ENCODE assay signal across 8 mouse cellular contexts in genomic region chr7:80198863-80199262, GRCm38 (mm10). TPM values are rescaled to one million over a fixed set of nuclear protein-coding genes. Genes with fewer than 3 reads are reported as not detected.
DNase-seq lines count a peak whose midpoint lies in the region; ATAC-seq and TF ChIP-seq lines count a peak whose summit lies in the region.

No protein-coding gene starts in this region.

- peak overlapping the region; percentile 97 for H3K4me3 ChIP-seq in thymus, adult 2 months (ENCODE audit: control insufficient read depth, insufficient read depth, low read length)
- H3K4me3 ChIP-seq in intestine, embryonic 16.5 days (ENCODE audit: low read length), result peak overlapping the region; percentile 85
- peak overlapping the region; percentile 66 for H3K4me3 ChIP-seq in neural tube, embryonic 12.5 days

- under 1% methylated on average over 11 of the region's 11 CpGs for WGBS in thymus, adult 2 months
- WGBS in intestine, embryonic 16.5 days, result 1% methylated on average over 11 of the region's 11 CpGs
- WGBS in neural tube, embryonic 12.5 days, result 3% methylated on average over 11 of the region's 11 CpGs

- no peaks in the 10 kb centered on the region for H3K9me3 ChIP-seq in intestine, embryonic 16.5 days (ENCODE audit: control insufficient read depth, low read length)
- no peaks in the 10 kb centered on the region for H3K9me3 ChIP-seq in neural tube, embryonic 12.5 days

- no peak for TF ChIP-seq POLR2A in thymus, adult 2 months (IDR thresholded peaks at IDR 0.05; ENCODE audit: control insufficient read depth, extremely low read depth, insufficient read depth, low read length, poor library complexity)

- H3K9ac ChIP-seq in intestine, embryonic 16.5 days (ENCODE audit: low read depth, low read length), result peak overlapping the region; percentile 86
- peak overlapping the region; percentile 79 for H3K9ac ChIP-seq in neural tube, embryonic 12.5 days

- DNase-seq in heart, adult 11 months, result peak; percentile 92
- no peak for DNase-seq in heart, postnatal 10 days
- no peak for DNase-seq in thymus, adult 2 months
- no peak for DNase-seq in thymus, postnatal 25 days
- no peak for DNase-seq in thymus, postnatal 10 days (ENCODE audit: low spot score in 2 of 2)
- DNase-seq in thymus, postnatal 36 days, result no peak

- TF ChIP-seq CTCF in thymus, adult 2 months (IDR thresholded peaks at IDR 0.05; ENCODE audit: borderline replicate concordance, control insufficient read depth, extremely low read depth, insufficient read depth, low read length, poor library complexity), result no peak

- no peaks in the 10 kb centered on the region for H3K27me3 ChIP-seq in thymus, adult 2 months (ENCODE audit: control insufficient read depth, insufficient read depth, low read length)
- no peaks in the 10 kb centered on the region for H3K27me3 ChIP-seq in intestine, embryonic 16.5 days (replicated peaks; ENCODE audit: control insufficient read depth, insufficient read depth, low read length)
- H3K27me3 ChIP-seq in neural tube, embryonic 12.5 days (replicated peaks), result no peaks in the 10 kb centered on the region

- peaks cover 58% of the 10 kb centered on the region for H3K4me1 ChIP-seq in thymus, adult 2 months (replicated peaks; ENCODE audit: control insufficient read depth, insufficient read depth, low read length)
- peaks cover 48% of the 10 kb centered on the region for H3K4me1 ChIP-seq in intestine, embryonic 16.5 days (ENCODE audit: control insufficient read depth, insufficient read depth, low read length)
- H3K4me1 ChIP-seq in neural tube, embryonic 12.5 days, result peaks cover 67% of the 10 kb centered on the region

- H3K4me2 ChIP-seq in intestine, embryonic 16.5 days (ENCODE audit: low read depth, low read length), result peak overlapping the region; percentile 69
- H3K4me2 ChIP-seq in neural tube, embryonic 12.5 days (replicated peaks), result peak overlapping the region; percentile 77

- H3K27ac ChIP-seq in thymus, adult 2 months (ENCODE audit: control insufficient read depth, insufficient read depth, low read length), result no peak overlapping the region; the same call in none of the 2 replicates
- H3K27ac ChIP-seq in intestine, embryonic 16.5 days (ENCODE audit: low read length), result peak overlapping the region; percentile 96
- peak overlapping the region; percentile 94 for H3K27ac ChIP-seq in neural tube, embryonic 12.5 days

- intact Hi-C loops in heart, postnatal 10 days (cut with DNase I), result no loop called here

- peak; percentile 17; the same call in 1 of the 2 replicates for ATAC-seq in intestine, embryonic 16.5 days
- ATAC-seq in neural tube, embryonic 12.5 days (ENCODE audit: low FRiP score, low read depth), result peak; percentile 18; the same call in 1 of the 2 replicates

- H3K36me3 ChIP-seq in thymus, adult 2 months (ENCODE audit: control insufficient read depth, insufficient read depth, low read length), result no peaks in the 10 kb centered on the region
- H3K36me3 ChIP-seq in intestine, embryonic 16.5 days (ENCODE audit: control insufficient read depth, insufficient read depth, low read length), result no peaks in the 10 kb centered on the region
- peaks cover 3% of the 10 kb centered on the region; the same call in 1 of the 2 replicates for H3K36me3 ChIP-seq in neural tube, embryonic 12.5 days

RNA-seq across cellular contexts. Expression of gene Sema4b, which starts 12.2 kb away (rescaled TPM):
- 10 to 100 TPM; 14.7 to 16.6 TPM for total RNA-seq in heart, postnatal 10 days (2021)
- polyA plus RNA-seq in thymus, adult 2 months (2012; rRNA removed), result 37.4 and 44.1 TPM in 2 replicates
- 14.9 and 16.3 TPM in 2 replicates for polyA plus RNA-seq in intestine, embryonic 16.5 days (2015; fragmentation: Nextera tagmentation; extraction: Ambion mirVana)
- polyA plus RNA-seq in neural tube, embryonic 12.5 days (2016; fragmentation: Nextera tagmentation; extraction: Ambion mirVana), result 18.9 and 20.5 TPM in 2 replicates

RNA-seq across cellular contexts. Expression of gene Cib1, which starts 33.8 kb away (rescaled TPM):
- 10 to 100 TPM; 27.8 to 28.1 TPM for total RNA-seq in heart, postnatal 10 days (2021)
- 152 and 192 TPM in 2 replicates for polyA plus RNA-seq in thymus, adult 2 months (2012; rRNA removed)
- 285 and 306 TPM in 2 replicates for polyA plus RNA-seq in intestine, embryonic 16.5 days (2015; fragmentation: Nextera tagmentation; extraction: Ambion mirVana)
- 43.1 and 47.5 TPM in 2 replicates for polyA plus RNA-seq in neural tube, embryonic 12.5 days (2016; fragmentation: Nextera tagmentation; extraction: Ambion mirVana)

RNA-seq across cellular contexts. Expression of gene Gdpgp1, which starts 33.8 kb away (rescaled TPM):
- total RNA-seq in heart, postnatal 10 days (2021), result 1 to 10 TPM; 2.2 to 2.4 TPM
- 5.3 and 5.4 TPM in 2 replicates for polyA plus RNA-seq in thymus, adult 2 months (2012; rRNA removed)
- 7.6 and 8.1 TPM in 2 replicates for polyA plus RNA-seq in intestine, embryonic 16.5 days (2015; fragmentation: Nextera tagmentation; extraction: Ambion mirVana)
- polyA plus RNA-seq in neural tube, embryonic 12.5 days (2016; fragmentation: Nextera tagmentation; extraction: Ambion mirVana), result 4.9 and 5.0 TPM in 2 replicates

RNA-seq across cellular contexts. Expression of gene Ttll13, which starts 47.3 kb away (rescaled TPM):
- total RNA-seq in heart, postnatal 10 days (2021), result under 1 TPM; 0.45 to 0.74 TPM
- 0.54 and 0.62 TPM in 2 replicates for polyA plus RNA-seq in thymus, adult 2 months (2012; rRNA removed)
- polyA plus RNA-seq in intestine, embryonic 16.5 days (2015; fragmentation: Nextera tagmentation; extraction: Ambion mirVana), result 0.56 and 0.69 TPM in 2 replicates
- polyA plus RNA-seq in neural tube, embryonic 12.5 days (2016; fragmentation: Nextera tagmentation; extraction: Ambion mirVana), result 1.2 and 2.0 TPM in 2 replicates
